Comparison of ENCODE assay signal across 8 mouse cellular contexts in the genomic region with DNA sequence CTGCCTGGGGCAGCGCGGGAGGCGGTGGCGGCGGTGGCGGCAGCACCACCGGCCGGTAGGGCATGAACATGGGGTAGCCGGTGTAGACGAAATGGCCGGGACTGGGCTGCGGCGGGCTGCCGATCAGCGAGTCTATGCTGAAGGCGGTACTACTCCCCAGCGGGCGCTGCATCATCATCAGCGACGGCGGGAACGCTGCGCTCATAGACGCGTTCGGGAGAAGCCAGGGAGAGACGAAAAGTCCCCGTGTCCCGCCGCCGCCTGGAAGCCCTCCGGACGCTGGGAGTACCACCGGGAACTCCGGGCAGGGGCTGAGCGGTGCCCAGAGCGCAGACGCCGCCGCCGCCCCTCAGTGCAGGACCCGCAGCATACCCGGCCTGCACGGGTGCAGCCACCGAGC. TPM values are rescaled to one million over a fixed set of nuclear protein-coding genes. Genes with fewer than 3 reads are reported as not detected.
DNase-seq lines count a peak whose midpoint lies in the region; ATAC-seq and TF ChIP-seq lines count a peak whose summit lies in the region.

No protein-coding gene starts in this region.

- H3K9me3 ChIP-seq in lung, postnatal 0 days (ENCODE audit: low read length): no peaks in the 10 kb centered on the region
- H3K9me3 ChIP-seq in forebrain, embryonic 11.5 days (ENCODE audit: control insufficient read depth, low read length): no peaks in the 10 kb centered on the region
- no peaks in the 10 kb centered on the region; the same call in 1 of the 2 replicates for H3K9me3 ChIP-seq in limb, embryonic 11.5 days (ENCODE audit: control insufficient read depth, low read length)

- TF ChIP-seq EP300 in lung, postnatal 0 days (IDR thresholded peaks at IDR 0.05): no peak

- TF ChIP-seq POLR2A in small intestine, adult 2 months (IDR thresholded peaks at IDR 0.05; ENCODE audit: low read depth, low read length): no peak

- H3K4me3 ChIP-seq in lung, postnatal 0 days (ENCODE audit: low read depth, low read length): peak overlapping the region; percentile 30
- peak overlapping the region; percentile 37 for H3K4me3 ChIP-seq in forebrain, embryonic 11.5 days (ENCODE audit: low read depth, low read length)
- peak overlapping the region; percentile 50 for H3K4me3 ChIP-seq in limb, embryonic 11.5 days (ENCODE audit: low read depth, low read length)
- H3K4me3 ChIP-seq in small intestine, adult 2 months (ENCODE audit: low read depth, low read length): peak overlapping the region; percentile 50

- no peak for TF ChIP-seq CTCF in lung, postnatal 0 days (IDR thresholded peaks at IDR 0.05)
- no peak for TF ChIP-seq CTCF in small intestine, adult 2 months (IDR thresholded peaks at IDR 0.05; ENCODE audit: extremely low read depth, insufficient read length, insufficient replicate concordance, low read depth, low read length)

- no peak overlapping the region for H3K9ac ChIP-seq in lung, postnatal 0 days (replicated peaks; ENCODE audit: low read depth)
- peak overlapping the region; percentile 27; the same call in 1 of the 2 replicates for H3K9ac ChIP-seq in forebrain, embryonic 11.5 days (ENCODE audit: low read length)
- peak overlapping the region; percentile 47 for H3K9ac ChIP-seq in limb, embryonic 11.5 days (ENCODE audit: low read length)

- no peak for ATAC-seq in lung, postnatal 0 days
- ATAC-seq in forebrain, embryonic 11.5 days (replicated peaks; ENCODE audit: low FRiP score): no peak
- peak; percentile 36; the same call in 1 of the 2 replicates for ATAC-seq in limb, embryonic 11.5 days (ENCODE audit: insufficient number of reproducible peaks, low FRiP score, low TSS enrichment, low read depth)
- ATAC-seq in monocyte, adult 5-6 weeks (replicated peaks; ENCODE audit: insufficient number of reproducible peaks, low FRiP score, low TSS enrichment, poor library complexity, severe bottlenecking): no peak

- peaks cover 16% of the 10 kb centered on the region; the same call in 1 of the 2 replicates for H3K4me1 ChIP-seq in lung, postnatal 0 days (ENCODE audit: insufficient read depth, low read depth, low read length)
- H3K4me1 ChIP-seq in forebrain, embryonic 11.5 days (replicated peaks; ENCODE audit: control insufficient read depth, insufficient read depth, low read length): peaks cover 37% of the 10 kb centered on the region
- H3K4me1 ChIP-seq in limb, embryonic 11.5 days (ENCODE audit: control insufficient read depth, insufficient read depth, low read length): peaks cover 34% of the 10 kb centered on the region
- peaks cover 10% of the 10 kb centered on the region for H3K4me1 ChIP-seq in small intestine, adult 2 months (ENCODE audit: control insufficient read depth, insufficient read depth, insufficient read length, low read length)

- WGBS in lung, postnatal 0 days: under 1% methylated on average over 44 of the region's 45 CpGs
- under 1% methylated on average over 45 of the region's 45 CpGs for WGBS in forebrain, embryonic 11.5 days
- 0% methylated on average over 44 of the region's 45 CpGs for WGBS in limb, embryonic 11.5 days
- 2% methylated on average over 45 of the region's 45 CpGs for WGBS in small intestine, adult 2 months

- H3K4me2 ChIP-seq in lung, postnatal 0 days (replicated peaks; ENCODE audit: low read depth, low read length): peak overlapping the region; percentile 56
- peak overlapping the region; percentile 74 for H3K4me2 ChIP-seq in forebrain, embryonic 11.5 days (ENCODE audit: low read depth, low read length, severe bottlenecking)
- H3K4me2 ChIP-seq in limb, embryonic 11.5 days (ENCODE audit: low read depth, severe bottlenecking): peak overlapping the region; percentile 88

- no peak overlapping the region for H3K27ac ChIP-seq in lung, postnatal 0 days (ENCODE audit: low read length)
- no peak overlapping the region for H3K27ac ChIP-seq in forebrain, embryonic 11.5 days (ENCODE audit: low read depth, low read length)
- no peak overlapping the region for H3K27ac ChIP-seq in limb, embryonic 11.5 days (replicated peaks; ENCODE audit: low read depth, low read length)
- no peak overlapping the region for H3K27ac ChIP-seq in small intestine, adult 2 months (ENCODE audit: insufficient read depth, low read depth, low read length)

- H3K27me3 ChIP-seq in lung, postnatal 0 days (replicated peaks; ENCODE audit: insufficient read depth, low read length): peaks cover 92% of the 10 kb centered on the region
- peaks cover 95% of the 10 kb centered on the region for H3K27me3 ChIP-seq in forebrain, embryonic 11.5 days (ENCODE audit: control insufficient read depth, insufficient read depth, low read length)
- peaks cover 92% of the 10 kb centered on the region for H3K27me3 ChIP-seq in limb, embryonic 11.5 days (ENCODE audit: control insufficient read depth, insufficient read depth, low read length)
- H3K27me3 ChIP-seq in small intestine, adult 2 months (ENCODE audit: control insufficient read depth, insufficient read depth, low read length): peaks cover 79% of the 10 kb centered on the region

- DNase-seq in lung, postnatal 0 days (ENCODE audit: low spot score): no peak
- DNase-seq in lung, adult 18-20 months: no peak
- DNase-seq in forebrain, embryonic 11.5 days (ENCODE audit: low spot score): peak; percentile 74
- peak; percentile 58 for DNase-seq in limb, embryonic 11.5 days (ENCODE audit: low spot score)
- DNase-seq in retina, postnatal 1 day: no peak
- no peak for DNase-seq in spleen, adult 12 weeks (ENCODE audit: low spot score)

- H3K36me3 ChIP-seq in lung, postnatal 0 days (ENCODE audit: insufficient read depth, low read length): no peaks in the 10 kb centered on the region
- no peaks in the 10 kb centered on the region for H3K36me3 ChIP-seq in forebrain, embryonic 11.5 days (ENCODE audit: control insufficient read depth, insufficient read depth, low read length)
- H3K36me3 ChIP-seq in limb, embryonic 11.5 days (ENCODE audit: control insufficient read depth, insufficient read depth, low read length): no peaks in the 10 kb centered on the region
- H3K36me3 ChIP-seq in small intestine, adult 2 months (ENCODE audit: control insufficient read depth, insufficient read depth, low read length): no peaks in the 10 kb centered on the region

RNA-seq across cellular contexts. Expression of gene Gbx2, which starts 0.4 kb away (rescaled TPM):
- polyA plus RNA-seq in lung, postnatal 0 days (2015; fragmentation: Nextera tagmentation; extraction: Ambion mirVana): 0.13 TPM in 1 of 2 replicates, not detected in the other
- polyA plus RNA-seq in forebrain, embryonic 11.5 days (2014; fragmentation: Nextera tagmentation; extraction: Ambion mirVana): 5.0 and 6.7 TPM in 2 replicates
- polyA plus RNA-seq in limb, embryonic 11.5 days (2014; fragmentation: Nextera tagmentation; extraction: Ambion mirVana): 1.3 and 1.6 TPM in 2 replicates
- 0.11 TPM in 1 of 2 replicates, not detected in the other for polyA plus RNA-seq in small intestine, adult 2 months (2012; rRNA removed)
- total RNA-seq in monocyte, adult 5-6 weeks (2017): not detected in 3 replicates

Comparison
In these comparisons a context has a peak if more than half of its experiments do, and no peak if none do; other contexts are left out.
1. DNase-seq: peak in forebrain, embryonic 11.5 days (single experiment) and limb, embryonic 11.5 days (single experiment); none in lung, postnatal 0 days (single experiment), lung, adult 18-20 months (0 of 2), retina, postnatal 1 day (single experiment) and spleen, adult 12 weeks (single experiment).
2. Peak in every context shown above with its lines, with median percentiles within 50 percentile points of each other: H3K4me2 ChIP-seq and H3K4me3 ChIP-seq.